Mouse (Mus musculus) liver, embryonic 13.5 days (tissue): ENCODE measurements around the gene Muc13. TPM values are rescaled to one million over a fixed set of nuclear protein-coding genes. Genes with fewer than 3 reads are reported as not detected.

Experiments used
- polyA plus RNA-seq: library from polyadenylated mRNA; unstranded; fragments of >200 nt; fragmentation: Nextera tagmentation; extraction: Ambion mirVana; gene quantifications from 2 replicates; pipeline ENCODE4 v1.2.1, GENCODE M21; 2015

Gene Muc13
- polyA plus RNA-seq, 1 experiment from 2014 or later = 2.7 TPM

Other genes starting within 250 kb of the Muc13 start
- 4.1 and 5.2 TPM in 2 replicates for gene Heg1, start 109.7 kb upstream of the Muc13 start, polyA plus RNA-seq
- gene Itgb5, start 35.6 kb downstream of the Muc13 start, polyA plus RNA-seq = 10.9 and 11.3 TPM in 2 replicates
- 51.1 and 58.1 TPM in 2 replicates for gene Umps, start 173.0 kb downstream of the Muc13 start, polyA plus RNA-seq